Mouse (Mus musculus): Measurements from ENCODE around the gene Top2a.

Gene Top2a

GRCm38 (mm10) chr11:99023500-99024467, at the start of gene Top2a:
TSS of gene Top2a (minus strand) at chr11:99024189.
- peak; percentile 97 for DNase-seq (ENCODE audit: extremely low read depth, low read depth)

- DNase-seq (ENCODE audit: extremely low read depth, low read depth): no peak
Observed at GRCm38 (mm10) chr11:99073781-99074180, 49.8 kb upstream of the Top2a start.

- DNase-seq (ENCODE audit: extremely low read depth, low read depth): no peak
Observed at GRCm38 (mm10) chr11:99071866-99072265, 47.9 kb upstream of the Top2a start.

GRCm38 (mm10) chr11:99068455-99068854, 44.5 kb upstream of the Top2a start:
- DNase-seq (ENCODE audit: extremely low read depth, low read depth): peak; percentile 79

DNA sequence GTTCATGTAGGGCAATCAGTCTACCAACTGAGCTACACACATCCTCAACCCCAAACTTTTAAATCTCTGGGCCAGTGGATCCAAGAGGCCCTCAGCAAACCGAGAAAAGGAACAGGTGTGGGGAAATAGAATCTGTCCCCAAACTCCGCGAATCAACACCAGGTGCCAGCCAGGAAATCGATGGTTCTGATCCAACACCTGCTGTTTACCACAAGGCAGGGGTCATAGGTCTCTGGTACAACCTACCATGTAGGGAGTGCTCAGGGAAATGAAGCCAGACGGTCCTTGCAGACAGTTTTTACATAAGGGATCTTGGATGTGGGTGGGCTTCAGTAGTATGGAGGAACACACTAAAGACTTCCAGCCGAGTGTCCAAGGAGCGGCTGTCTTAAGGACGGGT, 43.6 kb upstream of the Top2a start:
- no peak for DNase-seq (ENCODE audit: extremely low read depth, low read depth)

DNA sequence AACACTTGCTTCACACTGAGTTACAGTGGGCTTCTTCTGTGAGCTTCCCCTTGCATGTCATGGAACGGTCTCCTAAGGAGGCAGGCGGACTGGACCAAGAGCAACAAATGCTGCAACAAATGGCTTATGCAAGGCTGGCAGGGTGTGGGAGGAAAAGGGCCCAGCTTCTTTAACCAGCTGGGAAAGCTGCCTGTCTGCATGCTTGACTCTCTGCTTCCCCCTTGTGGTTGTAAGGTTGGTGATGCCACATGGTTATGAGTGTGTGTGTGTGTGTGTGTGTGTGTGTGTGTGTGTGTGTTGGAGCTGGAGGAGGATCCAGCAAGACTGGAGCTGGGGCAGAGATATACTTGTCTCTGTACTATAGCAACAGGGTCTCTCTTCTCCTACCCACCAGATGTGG, 42.0 kb upstream of the Top2a start:
- peak; percentile 53 for DNase-seq (ENCODE audit: extremely low read depth, low read depth)

DNA sequence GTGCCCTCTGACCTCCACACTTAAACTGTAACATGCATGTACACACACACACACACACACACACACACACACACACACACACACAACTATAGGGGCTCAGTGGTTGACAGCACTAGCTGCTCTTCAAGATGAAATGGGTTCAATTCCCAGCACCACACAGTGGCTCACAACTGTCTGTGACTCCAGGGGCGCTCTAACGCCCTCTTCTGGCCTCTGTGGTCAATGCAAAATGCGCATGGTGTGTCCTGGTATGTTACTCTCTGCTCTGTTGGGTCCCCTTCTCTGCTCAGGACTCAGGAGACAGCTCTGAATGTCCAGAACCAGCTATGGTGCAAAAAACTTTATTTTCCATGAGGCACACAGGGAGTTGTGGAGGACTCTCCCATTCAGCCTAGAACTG, 41.4 kb upstream of the Top2a start:
- no peak for DNase-seq (ENCODE audit: extremely low read depth, low read depth)

GRCm38 (mm10) chr11:99063406-99064131, 39.6 kb upstream of the Top2a start:
- no peak for DNase-seq (ENCODE audit: extremely low read depth, low read depth)

- no peak for DNase-seq (ENCODE audit: extremely low read depth, low read depth)
Observed at GRCm38 (mm10) chr11:99062661-99063060, 38.7 kb upstream of the Top2a start.

- no peak for DNase-seq (ENCODE audit: extremely low read depth, low read depth)
Observed at GRCm38 (mm10) chr11:99060435-99060834, 36.4 kb upstream of the Top2a start.

DNA sequence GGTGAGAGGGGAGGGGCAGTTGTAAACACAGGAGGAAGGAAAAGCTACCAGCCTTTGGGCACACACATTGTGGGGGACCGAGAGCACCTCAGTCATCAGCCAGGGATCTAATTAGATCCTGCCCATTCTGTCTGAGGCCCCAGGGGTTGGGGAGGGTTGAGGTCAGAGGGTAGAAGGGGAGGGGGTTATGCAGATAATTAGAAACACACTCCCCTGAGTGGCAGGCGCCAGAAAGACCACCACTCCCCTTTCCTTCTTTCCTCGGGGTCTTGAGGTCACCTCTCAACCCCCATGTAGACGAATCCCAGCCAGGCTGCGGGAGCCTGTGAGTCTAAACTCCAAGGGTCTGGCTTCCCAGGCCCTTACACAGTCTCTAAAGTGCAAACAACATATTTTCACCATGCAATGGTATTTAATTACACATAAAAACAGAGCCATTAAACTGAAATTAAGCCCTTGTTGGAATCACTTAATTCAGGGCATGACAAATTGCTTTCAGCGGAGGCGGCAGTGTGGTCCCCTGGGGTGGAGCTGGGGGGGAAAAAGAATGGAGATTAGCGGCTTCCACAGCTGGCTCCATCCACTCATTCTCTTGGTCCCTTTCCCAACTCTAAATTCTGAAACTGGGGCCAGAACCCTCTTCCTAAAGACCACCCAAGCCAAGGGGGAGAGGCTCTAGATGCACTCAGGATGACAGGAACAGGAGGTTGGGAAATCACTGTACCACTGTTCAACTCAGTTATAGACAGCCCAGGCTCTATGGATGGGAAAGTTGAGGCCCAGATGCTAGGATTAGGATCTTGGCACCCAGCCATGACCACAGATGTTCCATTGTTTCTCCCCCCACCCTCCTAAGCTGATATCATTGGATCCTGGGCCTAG, 31.8 kb upstream of the Top2a start:
- DNase-seq (ENCODE audit: extremely low read depth, low read depth): no peak

DNA sequence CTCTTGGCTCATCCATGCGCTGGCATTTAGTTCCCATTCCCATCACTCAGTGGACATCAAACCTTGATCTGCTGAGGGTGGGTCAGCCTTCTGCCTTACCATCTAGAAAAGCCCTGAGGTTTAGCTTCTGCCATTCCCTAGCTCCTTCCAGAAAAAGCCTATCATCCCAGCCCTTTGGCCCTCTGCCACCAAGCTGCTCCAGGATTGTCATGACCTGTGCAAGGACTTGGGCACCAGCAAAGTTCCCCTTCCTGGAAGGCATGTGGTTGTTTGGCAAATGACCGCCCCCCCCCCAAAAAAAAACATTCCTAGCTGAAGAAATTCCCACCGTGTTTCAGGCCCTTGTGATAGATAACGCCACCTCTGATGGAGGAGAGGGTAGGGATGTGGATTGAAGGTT, 31.2 kb upstream of the Top2a start:
- no peak for DNase-seq (ENCODE audit: extremely low read depth, low read depth)

- DNase-seq (ENCODE audit: extremely low read depth, low read depth): no peak
Observed at GRCm38 (mm10) chr11:99047643-99048042, 23.7 kb upstream of the Top2a start.

GRCm38 (mm10) chr11:99047120-99047519, 23.1 kb upstream of the Top2a start:
- DNase-seq (ENCODE audit: extremely low read depth, low read depth): no peak

- DNase-seq (ENCODE audit: extremely low read depth, low read depth): no peak
Observed at GRCm38 (mm10) chr11:99045159-99045889, 21.3 kb upstream of the Top2a start.

- no peak for DNase-seq (ENCODE audit: extremely low read depth, low read depth)
Observed at GRCm38 (mm10) chr11:99044306-99044705, 20.3 kb upstream of the Top2a start.

DNA sequence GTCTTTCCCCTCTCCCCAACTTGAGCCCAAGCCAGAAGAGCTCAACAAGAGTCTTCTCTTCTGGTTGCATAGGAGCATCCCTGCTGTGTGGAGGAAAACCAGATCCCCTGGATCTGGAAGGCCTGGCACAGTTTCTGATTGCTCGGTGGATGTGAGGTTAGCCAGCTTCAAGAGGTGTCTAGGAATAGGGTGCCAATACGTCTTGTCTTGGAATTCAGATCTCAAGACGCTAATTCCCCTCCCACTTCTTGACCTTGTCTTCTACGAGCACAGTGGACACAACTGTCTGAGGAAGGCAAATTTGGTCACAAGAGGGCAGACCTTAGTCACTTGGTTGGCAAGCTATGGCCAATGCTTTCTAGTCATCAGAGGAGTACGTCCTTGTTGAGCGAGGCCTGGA, 19.6 kb upstream of the Top2a start:
- DNase-seq (ENCODE audit: extremely low read depth, low read depth): no peak

- peak; percentile 73 for DNase-seq (ENCODE audit: extremely low read depth, low read depth)
Observed at GRCm38 (mm10) chr11:99042834-99043431, 18.9 kb upstream of the Top2a start.

DNA sequence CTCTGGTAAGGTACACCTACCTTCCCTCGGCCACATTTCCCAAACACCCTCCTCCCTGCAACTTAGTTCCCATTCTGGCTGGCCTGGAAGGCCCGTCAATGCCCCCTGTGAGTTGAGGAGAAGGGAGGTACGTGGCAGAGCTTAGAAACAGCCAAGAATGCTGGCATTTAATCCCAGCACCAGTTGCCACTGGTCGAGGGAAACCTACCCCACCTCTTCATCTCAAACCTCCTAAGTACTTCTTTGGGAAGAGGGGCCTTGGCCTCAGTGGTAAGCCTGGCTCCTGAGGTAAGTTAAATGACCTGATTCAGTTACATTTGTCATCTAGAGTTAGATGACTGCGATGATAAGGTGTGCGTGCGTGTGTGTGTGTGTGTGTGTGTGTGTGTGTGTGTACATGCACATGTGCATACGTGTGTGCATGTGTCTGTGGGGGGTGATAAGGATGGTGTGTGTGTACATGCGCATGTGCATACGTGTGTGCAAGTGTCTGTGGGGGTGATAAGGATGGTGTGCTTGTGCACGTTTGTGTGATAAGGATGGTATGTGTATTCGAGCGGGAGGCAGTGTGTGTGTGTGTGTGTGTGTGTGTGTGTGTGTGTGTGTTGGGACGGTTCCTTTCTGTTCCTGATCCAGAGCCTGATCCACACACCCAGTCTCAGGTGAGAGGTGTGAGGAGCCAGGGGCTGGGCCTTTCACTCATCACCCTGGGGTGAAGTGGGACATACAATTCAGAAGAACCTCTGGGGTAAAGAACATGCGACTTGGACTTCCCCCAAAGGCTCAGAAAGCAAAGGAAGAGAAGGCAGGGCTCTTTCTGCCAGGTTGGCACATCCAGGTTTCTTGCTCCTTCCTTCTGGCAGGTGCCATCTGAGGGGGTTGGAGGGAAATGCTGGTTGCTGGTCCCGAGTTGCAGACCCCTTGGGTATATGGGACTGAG, 18.1 kb upstream of the Top2a start:
- DNase-seq (ENCODE audit: extremely low read depth, low read depth): no peak
